Mouse (Mus musculus) intestine, embryonic 14.5 days (tissue): ENCODE data around the gene Hmgn3. TPM values are rescaled to one million over a fixed set of nuclear protein-coding genes. Genes with fewer than 3 reads are reported as not detected.

Source experiments
- ATAC-seq: fragments of 200-750 bp; cut with Nextera tagmentation; replicated peaks from 2 replicates; pipeline ENCODE4 v1.8.0; 2017; ENCODE audit warnings: low read depth, moderate number of reproducible peaks, moderate TSS enrichment, moderate library complexity; ENCODE audit not compliant: low FRiP score, low TSS enrichment
- DNase-seq: peaks from one replicate; pipeline ENCODE4 v3.0.0-alpha.2; 2018; ENCODE audit warnings: low spot score
- H3K27ac ChIP-seq: fragments of 300-500 bp; sonication (generic); 2 replicates; pipeline ENCODE4 v1.5.1; 2014; ENCODE audit warnings: low read depth, mild to moderate bottlenecking, control low read depth
- H3K27me3 ChIP-seq: fragments of 300-500 bp; sonication (generic); replicated peaks from 2 replicates; pipeline ENCODE4 v1.6.1; 2014; ENCODE audit warnings: low read length, control low read depth; ENCODE audit not compliant: control insufficient read depth, insufficient read depth
- H3K36me3 ChIP-seq: fragments of 300-500 bp; sonication (generic); 2 replicates; pipeline ENCODE4 v1.6.1; 2014; ENCODE audit warnings: low read length, control low read depth; ENCODE audit not compliant: control insufficient read depth, insufficient read depth
- H3K4me1 ChIP-seq: fragments of 300-500 bp; sonication (generic); replicated peaks from 2 replicates; pipeline ENCODE4 v1.6.1; 2014; ENCODE audit warnings: low read length, control low read depth, mixed read lengths; ENCODE audit not compliant: control insufficient read depth, insufficient read depth
- H3K4me2 ChIP-seq: fragments of 300-500 bp; sonication (generic); 2 replicates; pipeline ENCODE4 v1.6.1; 2014; ENCODE audit warnings: low read length
- H3K4me3 ChIP-seq: fragments of 300-500 bp; sonication (generic); 2 replicates; pipeline ENCODE4 v1.5.1; 2014; ENCODE audit warnings: low read depth, low read length, control low read depth, mixed read lengths
- H3K9ac ChIP-seq: fragments of 300-500 bp; sonication (generic); 2 replicates; pipeline ENCODE4 v1.6.1; 2014; ENCODE audit warnings: mild to moderate bottlenecking, low read length
- H3K9me3 ChIP-seq: fragments of 300-500 bp; sonication (generic); 2 replicates; pipeline ENCODE4 v1.6.1; 2016; ENCODE audit warnings: low read length, control low read depth; ENCODE audit not compliant: control insufficient read depth
- WGBS: fragments of 180-500 bp; shearing (Covaris S2); extraction: QIAGEN DNeasy Blood & Tissue Kit; methylation state at CpG from one replicate; pipeline ENCODE4 v1.1.7; 2014; 5-methylcytosine and 5-hydroxymethylcytosine counted together
- polyA plus RNA-seq: library from polyadenylated mRNA; unstranded; fragments of >200 nt; fragmentation: Nextera tagmentation; extraction: Ambion mirVana; gene quantifications from 2 replicates; pipeline ENCODE4 v1.2.1, GENCODE M21; 2014

Gene Hmgn3
- polyA plus RNA-seq, 1 experiment from 2014 or later, result 71.6 TPM

DNA sequence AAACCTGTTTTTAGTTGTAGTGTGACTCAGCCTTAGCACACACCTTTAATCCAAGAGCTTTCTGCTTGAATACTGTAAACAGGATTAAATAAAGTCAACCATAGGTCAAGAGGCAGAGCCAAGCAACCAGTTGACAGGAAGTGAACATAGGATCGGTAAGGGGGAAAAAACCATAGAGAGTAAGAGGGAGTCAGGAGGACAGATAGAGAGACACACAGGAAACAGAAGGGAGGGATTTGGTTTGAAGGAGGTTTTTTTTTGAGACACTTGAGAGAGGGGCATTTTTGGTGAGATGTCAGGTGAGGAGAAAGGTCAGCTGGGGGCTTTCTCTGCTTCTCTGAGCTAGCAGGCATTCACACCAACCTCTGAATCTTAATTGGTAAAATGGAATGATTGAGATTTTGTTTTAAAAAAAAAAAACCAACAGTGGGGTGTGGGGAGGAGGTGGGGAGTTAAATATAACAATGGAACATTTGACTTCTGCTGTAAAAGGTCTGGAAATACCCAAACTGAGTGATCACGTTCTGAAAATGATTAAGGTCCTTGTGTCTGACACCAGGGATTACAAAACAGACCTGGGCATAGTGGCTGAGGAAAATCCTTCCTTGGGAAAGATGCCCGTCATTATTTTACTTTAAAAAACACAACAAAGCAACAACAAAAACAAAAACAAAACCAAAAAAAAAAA lies 51.7 kb downstream of the Hmgn3 start:
- Histone ChIP-seq H3K36me3 (no peaks in the 10 kb centered on the region), H3K4me2 (no peak overlapping the region), H3K9ac (no peak overlapping the region), H3K4me3 (no peak overlapping the region), H3K4me1 (no peaks in the 10 kb centered on the region), H3K27me3 (no peaks in the 10 kb centered on the region), H3K27ac (no peak overlapping the region), H3K9me3 (no peaks in the 10 kb centered on the region)
- 62% methylated on average over 3 of the region's 3 CpGs for WGBS
- DNase-seq (no peak), ATAC-seq (no peak)

DNA sequence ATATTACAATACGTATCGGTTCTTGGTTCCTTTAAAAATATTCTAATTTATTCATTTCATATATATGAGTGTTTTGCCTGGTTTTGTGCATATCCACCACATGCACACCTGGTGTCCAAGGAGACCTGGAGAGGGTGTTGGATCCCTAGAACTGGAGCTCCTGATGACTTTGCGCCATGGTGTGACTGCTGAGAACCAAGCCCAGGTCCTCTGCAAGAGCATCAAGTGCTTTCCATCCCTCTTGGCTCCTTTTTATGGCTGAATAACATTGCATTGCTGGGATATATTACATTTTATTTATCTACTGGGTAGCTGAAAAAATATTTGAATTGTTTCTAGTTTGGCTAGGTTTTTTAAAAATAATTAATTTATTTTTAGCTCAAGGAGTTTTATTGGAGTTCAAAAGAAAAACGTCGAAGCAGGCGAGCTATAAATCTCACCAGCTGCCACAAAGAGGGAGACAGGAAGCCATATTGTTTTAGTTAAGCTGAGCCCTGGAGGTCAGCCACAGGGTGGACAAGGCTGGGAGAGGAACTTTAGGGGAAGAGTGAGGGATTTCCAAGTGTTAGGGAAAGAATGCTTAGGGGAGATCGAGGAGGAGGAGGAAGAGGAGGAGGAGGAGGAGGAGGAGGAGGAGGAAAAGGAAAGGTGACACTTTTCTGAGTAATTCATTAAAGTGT lies 62.6 kb downstream of the Hmgn3 start:
- Histone ChIP-seq H3K27me3 (no peaks in the 10 kb centered on the region), H3K9me3 (no peaks in the 10 kb centered on the region), H3K27ac (no peak overlapping the region), H3K9ac (no peak overlapping the region), H3K4me2 (no peak overlapping the region), H3K4me3 (no peak overlapping the region), H3K36me3 (no peaks in the 10 kb centered on the region), H3K4me1 (no peaks in the 10 kb centered on the region)
- no peak for DNase-seq
- WGBS, result 51% methylated on average over 7 of the region's 7 CpGs
- ATAC-seq, result no peak

DNA sequence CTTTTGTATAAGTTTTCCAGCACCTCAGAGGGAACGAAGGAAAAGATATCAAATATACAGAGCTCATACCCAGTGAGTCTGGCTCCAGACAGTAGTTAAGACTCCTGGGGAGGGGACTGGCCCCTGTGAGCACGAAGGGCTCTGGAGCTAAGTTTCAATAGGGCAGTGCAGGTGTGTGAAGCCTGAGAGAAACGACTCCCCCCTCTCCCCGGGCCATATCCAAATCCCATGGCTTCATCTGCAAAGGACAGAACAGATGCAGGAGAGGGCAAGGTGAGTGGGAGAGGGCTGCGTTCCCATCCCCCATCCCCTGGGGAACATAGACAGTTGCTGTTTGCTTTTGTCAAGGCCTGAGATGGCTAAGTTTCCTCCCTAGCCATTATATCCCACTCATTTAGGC lies 63.4 kb downstream of the Hmgn3 start:
- Histone ChIP-seq H3K36me3 (no peaks in the 10 kb centered on the region), H3K4me1 (no peaks in the 10 kb centered on the region), H3K9me3 (no peaks in the 10 kb centered on the region), H3K27ac (no peak overlapping the region), H3K27me3 (no peaks in the 10 kb centered on the region), H3K4me2 (no peak overlapping the region), H3K4me3 (no peak overlapping the region), H3K9ac (no peak overlapping the region)
- WGBS, result 80% methylated on average over 5 of the region's 5 CpGs
- ATAC-seq, result no peak
- no peak for DNase-seq

DNA sequence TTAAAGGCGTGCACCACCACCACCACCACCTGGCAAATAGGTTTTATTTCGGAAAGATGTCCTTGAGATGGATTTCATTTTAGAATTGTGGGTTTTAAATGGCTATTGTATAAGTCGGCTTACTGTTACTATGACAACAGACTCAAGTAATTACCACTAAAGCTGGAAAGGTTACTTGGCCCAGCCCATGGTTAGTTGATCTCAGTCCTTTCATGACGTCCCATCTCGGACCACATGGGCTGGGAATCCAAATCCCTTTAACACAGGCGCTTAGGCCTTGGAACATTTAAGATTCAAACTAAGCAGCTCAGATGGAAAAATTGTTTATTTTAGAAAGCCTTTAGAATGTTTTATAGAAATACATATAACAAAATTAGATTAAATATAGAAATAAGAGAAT lies 64.2 kb downstream of the Hmgn3 start:
- no peak overlapping the region for H3K4me3 ChIP-seq
- no peak overlapping the region for H3K4me2 ChIP-seq
- H3K27me3 ChIP-seq, result no peaks in the 10 kb centered on the region
- 85% methylated on average over 6 of the region's 6 CpGs for WGBS
- H3K36me3 ChIP-seq, result no peaks in the 10 kb centered on the region
- DNase-seq, result no peak
- no peak overlapping the region for H3K9ac ChIP-seq
- H3K27ac ChIP-seq, result no peak overlapping the region
- no peak for ATAC-seq
- H3K9me3 ChIP-seq, result no peaks in the 10 kb centered on the region
- no peaks in the 10 kb centered on the region for H3K4me1 ChIP-seq

DNA sequence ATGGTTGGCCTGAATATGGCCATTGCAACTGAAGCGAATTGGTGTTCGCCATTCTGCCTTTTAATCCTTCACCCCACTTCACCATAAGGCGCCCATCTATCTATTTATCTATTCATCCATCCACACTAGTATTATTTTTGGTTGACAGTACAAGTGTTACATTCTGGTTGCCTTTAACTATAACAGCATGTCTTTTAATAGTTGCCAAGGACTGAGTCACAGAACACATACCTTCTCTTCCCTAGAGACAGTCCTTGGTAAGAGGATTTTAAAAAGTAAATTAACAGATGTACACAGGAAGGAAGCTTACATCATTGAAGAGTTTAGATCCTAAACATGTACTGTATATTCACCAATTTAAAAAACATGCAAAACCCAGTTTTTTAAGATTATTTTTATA lies 66.8 kb downstream of the Hmgn3 start:
- Histone ChIP-seq H3K9ac (no peak overlapping the region), H3K4me3 (no peak overlapping the region), H3K9me3 (no peaks in the 10 kb centered on the region), H3K27ac (no peak overlapping the region), H3K27me3 (no peaks in the 10 kb centered on the region), H3K36me3 (no peaks in the 10 kb centered on the region), H3K4me2 (no peak overlapping the region), H3K4me1 (no peaks in the 10 kb centered on the region)
- ATAC-seq (no peak), DNase-seq (no peak)
- WGBS, result 88% methylated on average over 3 of the region's 3 CpGs

DNA sequence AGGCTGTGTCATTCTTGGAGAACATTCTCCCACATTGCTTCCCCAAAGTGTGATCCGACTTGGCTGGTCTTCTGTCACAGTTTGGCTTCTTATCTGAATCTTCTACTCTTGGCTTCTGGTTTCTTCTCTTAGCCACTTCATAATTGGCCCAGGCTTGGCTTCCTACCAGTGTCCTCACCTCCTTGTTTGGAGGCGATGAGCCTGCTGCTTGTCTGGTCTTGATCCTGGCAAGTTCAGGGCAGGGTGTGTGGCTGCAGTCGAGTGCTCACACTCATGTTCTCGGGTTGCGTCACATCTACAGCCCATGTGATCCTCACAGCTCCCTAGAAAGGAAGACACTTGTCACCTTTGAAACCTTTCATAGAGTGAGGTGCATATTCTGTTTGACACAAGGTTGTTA lies 78.2 kb downstream of the Hmgn3 start:
- no peak overlapping the region for H3K4me3 ChIP-seq
- H3K4me2 ChIP-seq, result no peak overlapping the region
- no peak overlapping the region for H3K9ac ChIP-seq
- no peaks in the 10 kb centered on the region for H3K9me3 ChIP-seq
- no peak overlapping the region for H3K27ac ChIP-seq
- H3K4me1 ChIP-seq, result no peaks in the 10 kb centered on the region
- ATAC-seq, result no peak
- whole genome bisulfite sequencing, result 84% methylated on average over 5 of the region's 5 CpGs
- H3K27me3 ChIP-seq, result no peaks in the 10 kb centered on the region
- no peak for DNase-seq
- H3K36me3 ChIP-seq, result no peaks in the 10 kb centered on the region

DNA sequence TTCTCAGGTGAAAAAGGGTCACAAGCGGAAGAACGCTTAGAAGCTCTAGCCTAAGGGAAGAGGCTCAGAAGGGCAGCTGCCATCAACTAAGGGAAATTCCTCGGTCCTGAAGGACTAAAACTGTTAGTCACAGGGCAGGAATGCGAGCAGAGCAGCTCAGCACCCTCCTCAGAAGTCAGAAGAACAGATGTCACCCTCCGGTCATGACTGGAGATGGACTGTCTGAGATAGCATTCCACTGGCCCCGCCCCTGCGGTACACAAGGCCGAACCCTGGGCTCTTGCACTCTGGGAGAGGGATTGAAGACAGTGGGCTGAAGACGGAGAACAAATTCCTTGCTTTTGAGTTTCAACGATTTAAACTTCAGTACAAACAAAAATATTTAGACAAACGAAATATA lies 85.2 kb downstream of the Hmgn3 start:
- H3K36me3 ChIP-seq, result no peaks in the 10 kb centered on the region
- no peak overlapping the region for H3K4me3 ChIP-seq
- H3K4me1 ChIP-seq, result no peaks in the 10 kb centered on the region
- no peak for DNase-seq
- H3K9ac ChIP-seq, result no peak overlapping the region
- H3K4me2 ChIP-seq, result no peak overlapping the region
- WGBS, result 50% methylated on average over 11 of the region's 11 CpGs
- H3K9me3 ChIP-seq, result no peaks in the 10 kb centered on the region
- no peaks in the 10 kb centered on the region for H3K27me3 ChIP-seq
- H3K27ac ChIP-seq, result no peak overlapping the region
- no peak for ATAC-seq
